Mouse (Mus musculus) brown adipose tissue, adult 24 weeks (tissue): Measurements from ENCODE around the gene Gm7358. TPM values are rescaled to one million over a fixed set of nuclear protein-coding genes. Genes with fewer than 3 reads are reported as not detected.
"Not testable (repeated sequence)": the region's sequence is repeated elsewhere in the genome, so short reads cannot be mapped to it uniquely, and the experiment has no call there.

Experiments used
- H3K27ac ChIP-seq: fragments of 200-500 bp; replicated peaks from 2 replicates; pipeline ENCODE4 v1.5.1; 2012; ENCODE audit warnings: low read depth, mild to moderate bottlenecking, low read length
- H3K4me1 ChIP-seq: fragments of 200-500 bp; 2 replicates; pipeline ENCODE4 v1.6.1; 2012; ENCODE audit warnings: low read length, mixed read lengths; ENCODE audit not compliant: control insufficient read depth, insufficient read depth, insufficient read length
- H3K4me3 ChIP-seq: fragments of 200-500 bp; 2 replicates; pipeline ENCODE4 v1.5.1; 2012; ENCODE audit warnings: low read depth, mild to moderate bottlenecking, low read length, moderate library complexity; ENCODE audit not compliant: insufficient read depth
- polyA plus RNA-seq: library from polyadenylated mRNA; stranded (reverse); fragments of >200 nt; gene quantifications from 2 replicates; pipeline ENCODE4 v1.2.4, GENCODE M21; 2012; ENCODE audit not compliant: missing spikeins, insufficient read depth, insufficient read length

The Gm7358 gene
- not detected in 2 replicates for polyA plus RNA-seq

DNA sequence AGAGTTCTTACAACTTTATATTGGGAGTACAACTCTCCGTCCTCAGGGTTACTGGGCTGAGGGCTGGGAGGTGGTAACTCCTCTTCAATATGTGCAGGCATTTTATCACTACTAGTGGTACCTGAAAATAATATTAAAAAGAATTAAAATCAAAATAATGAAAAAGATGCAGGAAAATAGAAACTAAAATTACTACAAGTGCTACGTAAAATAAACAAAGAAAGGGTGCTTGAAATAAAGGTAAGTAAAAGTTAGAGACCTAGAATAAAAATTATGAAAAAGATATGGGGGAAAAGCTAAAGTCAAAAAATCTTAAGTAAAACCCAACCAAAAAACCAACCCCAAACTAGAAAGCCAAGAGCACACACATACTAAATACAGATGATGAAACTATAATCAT, at the start of gene Gm7358:
Gene Gm7358, minus strand, starts transcription at position 101 of the 400 bp plus-strand sequence.
- not testable (repeated sequence) for H3K27ac ChIP-seq, H3K4me3 ChIP-seq, H3K4me1 ChIP-seq

- H3K4me1 ChIP-seq, H3K27ac ChIP-seq: not testable (repeated sequence)
Measured at GRCm38 (mm10) chr17:14103018-14103417, 43.7 kb upstream of the Gm7358 start.

DNA sequence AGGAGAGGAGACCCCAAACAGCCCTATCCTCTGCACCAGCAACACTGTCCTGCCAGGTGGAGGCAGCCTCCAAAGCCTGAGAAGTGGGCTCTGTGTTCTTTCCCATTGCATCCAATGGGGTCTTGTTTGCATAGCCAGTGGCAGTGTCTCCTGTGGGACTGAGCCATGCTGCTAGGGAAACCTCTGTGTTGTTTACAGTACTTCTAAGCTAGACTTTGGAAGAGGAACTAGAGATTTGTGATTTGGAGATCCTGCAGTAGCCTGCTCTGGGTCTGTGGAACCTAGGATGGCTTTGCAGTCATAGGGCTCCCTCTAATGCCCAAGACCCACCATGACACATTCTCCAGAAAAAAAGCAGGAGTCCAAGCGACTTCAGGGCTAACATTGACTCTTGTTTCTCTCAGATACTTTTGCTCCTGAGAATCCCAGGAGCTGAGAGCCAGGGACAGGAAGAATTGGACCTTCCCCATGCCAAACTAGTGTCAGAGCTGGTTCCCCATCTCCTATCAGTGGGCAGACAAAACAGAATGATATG, 42.2 kb upstream of the Gm7358 start:
- not testable (repeated sequence) for H3K4me1 ChIP-seq, H3K27ac ChIP-seq, H3K4me3 ChIP-seq

More at GRCm38 (mm10) chr17:14103018-14103417, 43.7 kb upstream of the Gm7358 start:
- H3K4me3 ChIP-seq: not testable (repeated sequence)

DNA sequence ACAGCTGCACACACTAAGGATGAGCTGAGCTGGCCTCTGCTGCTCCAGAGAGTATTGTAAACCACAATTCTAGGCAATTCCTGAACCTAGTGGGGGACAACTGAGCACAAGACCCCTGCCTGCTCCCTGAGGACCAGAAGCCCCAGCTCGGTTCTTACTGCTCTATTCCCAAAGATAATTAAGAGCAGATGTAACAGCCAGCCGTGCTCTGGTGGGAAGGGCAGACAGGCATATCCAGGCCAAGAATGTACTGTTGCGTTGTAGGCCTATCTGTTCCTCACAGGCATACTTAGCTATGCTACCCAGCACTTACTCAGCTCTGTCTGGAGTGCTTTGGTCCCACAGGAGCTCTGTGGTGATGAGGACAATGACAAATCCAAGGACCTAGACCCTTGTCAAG, 40.6 kb upstream of the Gm7358 start:
- not testable (repeated sequence) for H3K27ac ChIP-seq, H3K4me3 ChIP-seq, H3K4me1 ChIP-seq

- H3K4me1 ChIP-seq, H3K27ac ChIP-seq, H3K4me3 ChIP-seq: not testable (repeated sequence)
Measured at GRCm38 (mm10) chr17:14094165-14094564, 34.8 kb upstream of the Gm7358 start.

DNA sequence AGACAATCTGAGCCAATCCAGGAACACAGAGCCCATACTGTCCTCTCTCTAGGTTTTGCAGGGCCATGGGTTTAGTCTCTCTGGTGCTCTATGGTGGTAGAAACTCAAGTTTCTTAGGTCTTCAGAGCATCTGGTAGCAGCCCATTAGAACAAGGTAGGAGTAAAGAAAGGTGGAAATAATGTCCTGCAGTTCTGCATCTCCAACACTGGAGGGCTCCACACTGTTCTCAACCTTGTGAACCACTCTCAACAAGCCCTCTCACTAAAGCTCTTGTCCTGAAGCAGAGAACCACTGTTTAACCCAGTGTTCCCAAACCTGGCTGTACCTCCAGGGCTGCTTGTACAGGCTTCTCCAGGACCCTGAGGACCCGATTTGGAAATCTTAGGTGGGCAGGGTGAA, 27.3 kb upstream of the Gm7358 start:
- not testable (repeated sequence) for H3K4me3 ChIP-seq, H3K27ac ChIP-seq, H3K4me1 ChIP-seq

GRCm38 (mm10) chr17:14041880-14042279, 17.5 kb downstream of the Gm7358 start:
- not testable (repeated sequence) for H3K4me3 ChIP-seq, H3K4me1 ChIP-seq, H3K27ac ChIP-seq

- H3K4me3 ChIP-seq, H3K27ac ChIP-seq, H3K4me1 ChIP-seq: not testable (repeated sequence)
Measured at GRCm38 (mm10) chr17:14037012-14037411, 22.3 kb downstream of the Gm7358 start.

DNA sequence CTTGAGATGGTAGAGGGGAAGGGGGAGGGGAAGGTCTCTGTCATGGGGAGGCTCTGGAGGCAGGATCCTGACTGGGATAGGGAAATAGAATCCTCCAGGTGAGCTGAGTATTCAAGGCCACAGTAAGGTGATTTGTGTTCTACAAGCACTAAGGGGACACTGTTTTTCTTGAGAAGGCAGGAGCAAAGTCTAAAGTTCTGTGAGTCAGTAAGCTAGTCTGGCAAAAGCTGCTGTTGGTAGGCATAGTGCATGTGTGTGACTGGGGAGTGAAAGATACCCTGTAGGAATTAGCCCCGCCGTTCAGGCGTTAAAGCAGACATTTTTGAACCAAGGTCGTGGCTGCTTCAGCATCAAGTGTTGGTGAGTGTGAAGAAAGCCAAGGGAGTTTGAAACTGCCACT, 23.2 kb downstream of the Gm7358 start:
- not testable (repeated sequence) for H3K4me3 ChIP-seq, H3K4me1 ChIP-seq, H3K27ac ChIP-seq

Other genes starting within 250 kb of the Gm7358 start
- gene Gm7168, start 111.2 kb downstream of the Gm7358 start, polyA plus RNA-seq: not detected in 2 replicates
- gene Gm7356, start 55.8 kb downstream of the Gm7358 start, polyA plus RNA-seq: not detected in 2 replicates
- 3.0 and 3.4 TPM in 2 replicates for gene Dact2, start 144.8 kb upstream of the Gm7358 start, polyA plus RNA-seq
- gene Smoc2, start 220.0 kb upstream of the Gm7358 start, polyA plus RNA-seq: 33.5 and 38.9 TPM in 2 replicates